Mouse (Mus musculus) embryonic facial prominence, embryonic 11.5 days (tissue): ENCODE data around the gene Tapt1. TPM values are rescaled to one million over a fixed set of nuclear protein-coding genes. Genes with fewer than 3 reads are reported as not detected.

Experiments used
- ATAC-seq: fragments of 200-750 bp; cut with Nextera tagmentation; replicated peaks from 2 replicates; pipeline ENCODE4 v1.8.0; 2017; ENCODE audit warnings: low read depth; ENCODE audit not compliant: insufficient number of reproducible peaks, low FRiP score, low TSS enrichment
- DNase-seq: peaks from one replicate; pipeline ENCODE4 v3.0.0-alpha.2; 2015; ENCODE audit warnings: low spot score
- H3K27ac ChIP-seq: fragments of 300-500 bp; sonication (generic); replicated peaks from 2 replicates; pipeline ENCODE4 v1.5.1; 2014; ENCODE audit warnings: mild to moderate bottlenecking, low read depth, low read length, control low read depth
- H3K27me3 ChIP-seq: fragments of 300-500 bp; sonication (generic); 2 replicates; pipeline ENCODE4 v1.6.1; 2014; ENCODE audit warnings: mild to moderate bottlenecking, low read length, moderate library complexity, mixed read lengths; ENCODE audit not compliant: control insufficient read depth, insufficient read depth
- H3K36me3 ChIP-seq: fragments of 300-500 bp; sonication (generic); replicated peaks from 2 replicates; pipeline ENCODE4 v1.6.1; 2014; ENCODE audit warnings: low read depth, mild to moderate bottlenecking, low read length, moderate library complexity, mixed read lengths; ENCODE audit not compliant: control insufficient read depth, insufficient read depth
- H3K4me1 ChIP-seq: fragments of 300-500 bp; sonication (generic); 2 replicates; pipeline ENCODE4 v1.6.1; 2014; ENCODE audit warnings: low read length, mixed read lengths; ENCODE audit not compliant: control insufficient read depth, insufficient read depth
- H3K4me2 ChIP-seq: fragments of 300-500 bp; sonication (generic); 2 replicates; pipeline ENCODE4 v1.6.1; 2014; ENCODE audit warnings: low read depth, mild to moderate bottlenecking, control low read depth, low read length, moderate library complexity
- H3K4me3 ChIP-seq: fragments of 300-500 bp; sonication (generic); 2 replicates; pipeline ENCODE4 v1.5.1; 2014; ENCODE audit warnings: low read depth, low read length, control low read depth
- H3K9ac ChIP-seq: fragments of 300-500 bp; sonication (generic); replicated peaks from 2 replicates; pipeline ENCODE4 v1.6.1; 2014; ENCODE audit warnings: mild to moderate bottlenecking, control low read depth, low read length
- H3K9me3 ChIP-seq: fragments of 300-500 bp; sonication (generic); replicated peaks from 2 replicates; pipeline ENCODE4 v1.6.1; 2016; ENCODE audit warnings: mild to moderate bottlenecking, low read length, inconsistent platforms, mixed read lengths; ENCODE audit not compliant: control insufficient read depth
- WGBS: fragments of 180-500 bp; shearing (Covaris S2); extraction: QIAGEN DNeasy Blood & Tissue Kit; methylation state at CpG from one replicate; pipeline ENCODE4 v1.1.7; 2014; 5-methylcytosine and 5-hydroxymethylcytosine counted together
- polyA plus RNA-seq: library from polyadenylated mRNA; unstranded; fragments of >200 nt; fragmentation: Nextera tagmentation; extraction: Ambion mirVana; gene quantifications from 2 replicates; pipeline ENCODE4 v1.2.1, GENCODE M21; 2014

Tapt1 gene
- polyA plus RNA-seq, 1 experiment from 2014 or later: 35.4 TPM

GRCm38 (mm10) chr5:44256512-44256911 lies 30.1 kb upstream of the Tapt1 start:
- H3K9me3 ChIP-seq: no peaks in the 10 kb centered on the region
- no peak overlapping the region for H3K9ac ChIP-seq
- H3K4me1 ChIP-seq: no peaks in the 10 kb centered on the region
- no peak overlapping the region for H3K27ac ChIP-seq
- no peak overlapping the region for H3K4me2 ChIP-seq
- no peaks in the 10 kb centered on the region for H3K36me3 ChIP-seq
- WGBS: 89% methylated on average over 3 of the region's 3 CpGs
- no peaks in the 10 kb centered on the region for H3K27me3 ChIP-seq
- no peak for ATAC-seq
- no peak overlapping the region for H3K4me3 ChIP-seq
- DNase-seq: no peak

DNA sequence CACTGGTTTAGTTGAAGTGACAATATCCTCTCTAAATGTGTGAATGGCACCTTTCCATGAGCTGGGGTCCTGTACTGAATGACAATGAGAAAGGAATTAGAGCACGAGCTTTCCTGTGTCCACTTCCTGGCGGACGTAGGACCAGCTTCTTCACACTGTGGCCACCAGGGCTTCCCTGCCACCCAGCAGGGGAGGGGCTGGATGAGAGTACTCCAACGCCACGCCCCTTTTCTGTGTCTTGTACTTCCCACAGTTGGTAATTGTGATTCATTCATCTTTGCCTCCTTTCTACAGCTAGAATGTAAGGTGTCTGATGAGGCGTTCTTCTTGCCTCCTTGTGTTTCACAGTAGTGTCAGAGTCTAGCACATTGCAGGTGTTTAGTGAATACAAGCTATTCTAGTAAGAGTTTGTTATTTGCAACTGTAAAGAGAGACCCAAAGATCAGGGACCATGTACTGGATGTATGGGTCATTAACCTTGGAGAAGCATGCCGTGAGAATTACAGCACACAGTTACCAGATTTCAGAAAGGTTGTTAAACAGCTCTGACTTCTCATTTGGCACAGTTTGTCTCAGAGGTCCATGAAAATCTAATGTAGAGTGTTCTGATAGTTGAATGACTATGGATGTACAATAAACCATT lies 29.5 kb upstream of the Tapt1 start:
- WGBS: 76% methylated on average over 7 of the region's 7 CpGs
- Histone ChIP-seq H3K27me3 (no peaks in the 10 kb centered on the region), H3K36me3 (no peaks in the 10 kb centered on the region), H3K9ac (no peak overlapping the region), H3K4me3 (no peak overlapping the region), H3K9me3 (no peaks in the 10 kb centered on the region), H3K4me1 (no peaks in the 10 kb centered on the region), H3K4me2 (no peak overlapping the region), H3K27ac (no peak overlapping the region)
- DNase-seq (no peak), ATAC-seq (no peak)

DNA sequence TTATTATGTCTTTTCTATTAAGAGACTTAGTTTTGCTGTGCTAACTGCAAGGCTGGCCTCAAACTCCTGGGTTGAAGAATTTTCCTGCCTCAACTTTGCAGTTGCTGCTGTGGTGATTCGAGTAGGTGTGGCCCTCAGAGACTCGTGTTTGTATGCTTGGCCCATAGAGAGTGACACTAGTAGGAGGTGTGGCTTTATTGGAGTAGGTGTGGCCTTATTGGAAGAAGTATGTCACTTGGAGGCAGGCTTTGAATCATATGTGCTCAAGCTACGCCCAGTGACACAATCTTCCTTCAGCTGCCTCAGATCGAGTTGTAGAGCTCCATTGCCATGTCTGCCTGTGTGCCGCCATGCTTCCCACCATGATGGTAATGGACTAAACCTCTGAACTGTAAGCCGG lies 27.0 kb upstream of the Tapt1 start:
- H3K36me3 ChIP-seq: no peaks in the 10 kb centered on the region
- WGBS: 82% methylated on average over 6 of the region's 6 CpGs
- H3K4me3 ChIP-seq: no peak overlapping the region
- H3K9me3 ChIP-seq: no peaks in the 10 kb centered on the region
- ATAC-seq (no peak), DNase-seq (no peak)
- no peak overlapping the region for H3K27ac ChIP-seq
- no peaks in the 10 kb centered on the region for H3K27me3 ChIP-seq
- no peak overlapping the region for H3K4me2 ChIP-seq
- H3K4me1 ChIP-seq: no peaks in the 10 kb centered on the region
- no peak overlapping the region for H3K9ac ChIP-seq

DNA sequence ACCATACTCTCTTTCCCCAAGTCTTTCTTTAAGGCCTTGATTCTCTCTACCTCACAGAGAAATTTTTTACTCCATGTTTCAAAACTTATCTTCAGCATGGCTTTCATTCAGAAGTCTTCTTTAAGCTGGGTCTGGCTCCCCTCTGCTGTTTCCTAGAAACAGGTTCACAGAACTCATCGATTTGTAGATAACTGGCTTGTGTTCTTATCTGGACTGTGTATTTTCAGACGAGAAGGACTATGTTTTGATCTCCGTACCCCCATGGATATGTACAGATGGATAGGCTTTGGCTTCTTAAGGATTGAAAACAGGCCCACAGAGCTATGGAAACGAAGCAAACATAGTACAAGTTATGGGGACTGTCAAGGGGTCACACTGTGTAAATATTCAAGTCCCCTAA lies 26.0 kb upstream of the Tapt1 start:
- no peak overlapping the region for H3K27ac ChIP-seq
- DNase-seq (no peak), ATAC-seq (no peak)
- no peaks in the 10 kb centered on the region for H3K27me3 ChIP-seq
- WGBS: 79% methylated on average over 4 of the region's 4 CpGs
- H3K9ac ChIP-seq: no peak overlapping the region
- no peaks in the 10 kb centered on the region for H3K36me3 ChIP-seq
- H3K4me3 ChIP-seq: no peak overlapping the region
- H3K4me2 ChIP-seq: no peak overlapping the region
- no peaks in the 10 kb centered on the region for H3K4me1 ChIP-seq
- no peaks in the 10 kb centered on the region for H3K9me3 ChIP-seq

DNA sequence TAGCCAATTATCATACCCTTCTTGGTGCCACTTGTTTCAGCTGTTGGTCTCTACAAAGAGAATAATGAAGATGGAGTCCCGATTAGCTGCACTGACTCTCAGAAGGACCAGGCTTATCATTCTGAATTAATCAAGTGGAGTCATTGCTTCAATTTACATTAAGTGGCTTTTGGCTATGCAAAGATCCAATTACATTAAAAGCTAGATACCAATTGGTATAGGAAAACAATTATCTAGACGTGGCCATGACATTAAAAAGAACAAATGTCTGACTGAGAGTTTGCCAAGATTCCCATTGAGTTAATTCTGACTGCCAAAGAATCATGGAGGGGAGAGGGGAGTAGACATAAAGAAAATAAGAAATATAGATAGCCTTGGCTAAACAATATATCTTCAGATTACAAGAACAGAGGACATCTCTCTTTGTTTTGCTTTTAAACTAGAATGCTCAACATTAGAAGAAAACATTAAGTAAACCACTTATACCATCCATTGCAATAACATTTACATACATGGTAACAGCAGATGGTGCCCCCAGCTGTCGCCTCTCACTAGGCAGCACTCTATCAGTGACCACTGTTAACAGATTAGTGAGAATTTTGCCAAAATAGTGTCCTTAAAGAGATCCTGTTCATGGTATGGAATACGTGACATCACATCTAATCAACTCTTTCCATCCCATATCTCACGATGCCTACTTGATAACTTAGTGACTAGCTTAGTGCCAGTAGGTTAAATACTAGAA lies 24.0 kb upstream of the Tapt1 start:
- 84% methylated on average over 5 of the region's 5 CpGs for WGBS
- Histone ChIP-seq H3K4me2 (no peak overlapping the region), H3K4me1 (no peaks in the 10 kb centered on the region), H3K4me3 (no peak overlapping the region), H3K27ac (no peak overlapping the region), H3K9ac (no peak overlapping the region), H3K27me3 (no peaks in the 10 kb centered on the region), H3K9me3 (no peaks in the 10 kb centered on the region), H3K36me3 (no peaks in the 10 kb centered on the region)
- ATAC-seq (no peak), DNase-seq (no peak)

DNA sequence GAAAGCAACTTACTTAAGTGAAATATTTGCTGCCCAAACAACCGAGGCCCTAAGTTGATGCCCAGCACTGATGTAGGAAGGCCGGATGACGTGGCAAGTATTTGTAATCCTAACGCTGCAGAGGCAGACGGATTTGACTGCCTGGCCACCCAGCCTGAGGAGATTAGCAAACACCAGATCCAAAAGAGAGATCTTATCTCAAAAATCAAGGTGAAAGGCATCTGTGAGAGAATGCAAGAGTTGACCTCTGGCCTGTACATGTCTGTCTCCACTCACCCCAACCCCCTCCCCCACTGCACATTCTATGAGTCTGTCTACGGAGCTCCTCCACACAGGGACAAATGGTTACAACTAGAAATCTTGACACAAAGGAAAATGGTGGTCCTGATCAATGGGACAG lies 22.9 kb upstream of the Tapt1 start:
- no peaks in the 10 kb centered on the region for H3K9me3 ChIP-seq
- H3K27me3 ChIP-seq: no peaks in the 10 kb centered on the region
- WGBS: 76% methylated on average over 6 of the region's 6 CpGs
- no peak for ATAC-seq
- no peak overlapping the region for H3K9ac ChIP-seq
- H3K27ac ChIP-seq: no peak overlapping the region
- no peaks in the 10 kb centered on the region for H3K36me3 ChIP-seq
- H3K4me3 ChIP-seq: no peak overlapping the region
- H3K4me2 ChIP-seq: no peak overlapping the region
- DNase-seq: peak; percentile 22
- H3K4me1 ChIP-seq: no peaks in the 10 kb centered on the region

GRCm38 (mm10) chr5:44246493-44247217 lies 20.2 kb upstream of the Tapt1 start:
- no peaks in the 10 kb centered on the region for H3K4me1 ChIP-seq
- DNase-seq (no peak), ATAC-seq (no peak)
- H3K27me3 ChIP-seq: no peaks in the 10 kb centered on the region
- H3K4me2 ChIP-seq: no peak overlapping the region
- no peak overlapping the region for H3K27ac ChIP-seq
- no peak overlapping the region for H3K4me3 ChIP-seq
- H3K36me3 ChIP-seq: no peaks in the 10 kb centered on the region
- no peak overlapping the region for H3K9ac ChIP-seq
- H3K9me3 ChIP-seq: no peaks in the 10 kb centered on the region
- WGBS: 28% methylated on average over 11 of the region's 11 CpGs

DNA sequence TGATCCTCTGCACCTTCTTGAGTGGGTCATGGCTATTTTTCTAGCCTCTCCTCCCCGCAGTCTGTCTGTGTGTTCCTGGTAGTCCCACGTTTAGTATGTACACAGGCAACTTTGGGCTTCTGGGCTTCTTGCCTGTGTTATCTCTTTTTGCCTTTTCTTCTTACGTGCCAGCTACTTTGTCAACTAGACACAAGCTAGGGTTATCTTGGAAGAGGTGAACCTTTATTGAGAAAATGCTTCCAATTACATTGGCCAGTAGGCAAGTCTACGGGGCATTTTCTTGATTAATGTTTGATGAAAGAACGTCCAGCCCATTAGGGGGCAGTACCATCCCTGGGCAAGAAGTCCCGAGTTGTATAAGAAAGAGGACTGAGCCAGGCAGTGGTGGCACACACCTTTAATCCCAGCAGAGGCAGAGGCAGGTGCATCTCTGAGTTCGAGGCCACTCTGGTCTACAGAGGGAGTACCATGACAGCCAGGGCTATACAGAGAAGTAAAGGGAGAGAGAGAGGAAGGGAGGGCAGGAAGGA lies 18.5 kb upstream of the Tapt1 start:
- DNase-seq (no peak), ATAC-seq (no peak)
- Histone ChIP-seq H3K9ac (no peak overlapping the region), H3K27ac (no peak overlapping the region), H3K9me3 (no peaks in the 10 kb centered on the region), H3K4me3 (no peak overlapping the region), H3K4me2 (no peak overlapping the region), H3K27me3 (no peaks in the 10 kb centered on the region), H3K36me3 (no peaks in the 10 kb centered on the region), H3K4me1 (no peaks in the 10 kb centered on the region)
- 80% methylated on average over 7 of the region's 7 CpGs for WGBS
